In genomic region chr8:76052003-76052402, GRCm38 (mm10) we compare ENCODE assay signal across 13 mouse cellular contexts.
DNase-seq lines count a peak whose midpoint lies in the region; ATAC-seq and TF ChIP-seq lines count a peak whose summit lies in the region.
"Had no signal": no experiment of that assay in that cellular context is flagged by ENCODE, and none has a peak within 500 bp of the region (broad histone marks: within the 10 kb centered on the region; RNA-seq: fewer than 3 reads in every experiment).

No protein-coding gene starts in this region.

- no peak for TF ChIP-seq POLR2A in thymus, adult 2 months (IDR thresholded peaks at IDR 0.05; ENCODE audit: control insufficient read depth, extremely low read depth, insufficient read depth, low read length, poor library complexity)

- 63% methylated on average over 4 of the region's 4 CpGs for WGBS in hindbrain, embryonic 15.5 days
- WGBS in hindbrain, embryonic 11.5 days, result 78% methylated on average over 4 of the region's 4 CpGs
- 32% methylated on average over 4 of the region's 4 CpGs for WGBS in midbrain, embryonic 14.5 days
- 87% methylated on average over 4 of the region's 4 CpGs for WGBS in thymus, adult 2 months

- no peak overlapping the region for H3K4me2 ChIP-seq in hindbrain, embryonic 15.5 days
- H3K4me2 ChIP-seq in hindbrain, embryonic 11.5 days (replicated peaks; ENCODE audit: low read depth, low read length), result no peak overlapping the region
- H3K4me2 ChIP-seq in midbrain, embryonic 14.5 days (ENCODE audit: low read length), result no peak overlapping the region
- H3K4me2 ChIP-seq: embryonic facial prominence, embryonic 15.5 days; heart, embryonic 12.5 days had no signal

- H3K9ac ChIP-seq in hindbrain, embryonic 15.5 days, result no peak overlapping the region
- H3K9ac ChIP-seq in hindbrain, embryonic 11.5 days (ENCODE audit: low read depth, low read length), result no peak overlapping the region
- no peak overlapping the region for H3K9ac ChIP-seq in midbrain, embryonic 14.5 days (replicated peaks; ENCODE audit: low read length)
- H3K9ac ChIP-seq: embryonic facial prominence, embryonic 15.5 days; heart, embryonic 12.5 days; liver, postnatal 0 days had no signal

- peak; percentile 75 for ATAC-seq in hindbrain, embryonic 15.5 days (ENCODE audit: low FRiP score, low read depth)
- ATAC-seq in hindbrain, embryonic 11.5 days (ENCODE audit: low FRiP score), result no peak
- no peak for ATAC-seq in midbrain, embryonic 14.5 days (ENCODE audit: low FRiP score, low TSS enrichment)
- ATAC-seq: liver, postnatal 0 days had no signal

- no peak for DNase-seq in hindbrain, embryonic 11.5 days (ENCODE audit: low spot score)
- peak; percentile 20 for DNase-seq in brain, embryonic 18.5 days (ENCODE audit: low read depth, low spot score)
- DNase-seq in frontal cortex, postnatal 36 days (ENCODE audit: low spot score in 2 of 2), result peak; percentile 3 to 10
- peak; percentile 27 for DNase-seq in midbrain, embryonic 14.5 days
- DNase-seq in thymus, adult 2 months, result no peak
- DNase-seq in adrenal gland, postnatal 36 days, result no peak
- DNase-seq: cerebellum, adult 9-11 months; kidney, postnatal 25 days; liver, postnatal 0 days; spleen, adult 18-20 months had no signal

- no peak overlapping the region for H3K4me3 ChIP-seq in hindbrain, embryonic 15.5 days
- H3K4me3 ChIP-seq in hindbrain, embryonic 11.5 days (ENCODE audit: low read depth, low read length), result no peak overlapping the region
- no peak overlapping the region for H3K4me3 ChIP-seq in midbrain, embryonic 14.5 days (replicated peaks; ENCODE audit: low read depth, low read length)
- no peak overlapping the region for H3K4me3 ChIP-seq in thymus, adult 2 months (ENCODE audit: control insufficient read depth, insufficient read depth, low read length)
- H3K4me3 ChIP-seq: embryonic facial prominence, embryonic 15.5 days; heart, embryonic 12.5 days had no signal

- H3K27me3 ChIP-seq in hindbrain, embryonic 15.5 days, result no peaks in the 10 kb centered on the region
- no peaks in the 10 kb centered on the region for H3K27me3 ChIP-seq in hindbrain, embryonic 11.5 days (ENCODE audit: control insufficient read depth, insufficient read depth, low read length)
- no peaks in the 10 kb centered on the region for H3K27me3 ChIP-seq in midbrain, embryonic 14.5 days (ENCODE audit: control insufficient read depth, insufficient read depth, low read length)
- no peaks in the 10 kb centered on the region for H3K27me3 ChIP-seq in thymus, adult 2 months (ENCODE audit: control insufficient read depth, insufficient read depth, low read length)
- H3K27me3 ChIP-seq: embryonic facial prominence, embryonic 15.5 days; heart, embryonic 12.5 days had no signal

- H3K4me1 ChIP-seq in hindbrain, embryonic 15.5 days (replicated peaks), result no peaks in the 10 kb centered on the region
- H3K4me1 ChIP-seq in hindbrain, embryonic 11.5 days (replicated peaks; ENCODE audit: control insufficient read depth, insufficient read depth, low read length), result no peaks in the 10 kb centered on the region
- H3K4me1 ChIP-seq in midbrain, embryonic 14.5 days (ENCODE audit: control insufficient read depth, insufficient read depth, low read length), result no peaks in the 10 kb centered on the region
- no peaks in the 10 kb centered on the region for H3K4me1 ChIP-seq in thymus, adult 2 months (replicated peaks; ENCODE audit: control insufficient read depth, insufficient read depth, low read length)
- H3K4me1 ChIP-seq: embryonic facial prominence, embryonic 15.5 days; heart, embryonic 12.5 days had no signal

- no peak overlapping the region for H3K27ac ChIP-seq in hindbrain, embryonic 15.5 days (replicated peaks)
- H3K27ac ChIP-seq in hindbrain, embryonic 11.5 days (ENCODE audit: low read depth, low read length), result no peak overlapping the region
- H3K27ac ChIP-seq in midbrain, embryonic 14.5 days (replicated peaks; ENCODE audit: low read depth, low read length), result no peak overlapping the region
- no peak overlapping the region for H3K27ac ChIP-seq in thymus, adult 2 months (ENCODE audit: control insufficient read depth, insufficient read depth, low read length)
- H3K27ac ChIP-seq: embryonic facial prominence, embryonic 15.5 days had no signal

- TF ChIP-seq CTCF in thymus, adult 2 months (IDR thresholded peaks at IDR 0.05; ENCODE audit: borderline replicate concordance, control insufficient read depth, extremely low read depth, insufficient read depth, low read length, poor library complexity), result no peak

- H3K36me3 ChIP-seq in hindbrain, embryonic 15.5 days, result no peaks in the 10 kb centered on the region
- no peaks in the 10 kb centered on the region for H3K36me3 ChIP-seq in hindbrain, embryonic 11.5 days (ENCODE audit: control insufficient read depth, insufficient read depth, low read length)
- H3K36me3 ChIP-seq in midbrain, embryonic 14.5 days (ENCODE audit: control insufficient read depth, insufficient read depth, low read length), result no peaks in the 10 kb centered on the region
- no peaks in the 10 kb centered on the region for H3K36me3 ChIP-seq in thymus, adult 2 months (ENCODE audit: control insufficient read depth, insufficient read depth, low read length)
- H3K36me3 ChIP-seq: embryonic facial prominence, embryonic 15.5 days; heart, embryonic 12.5 days had no signal

- no peaks in the 10 kb centered on the region for H3K9me3 ChIP-seq in hindbrain, embryonic 15.5 days
- no peaks in the 10 kb centered on the region for H3K9me3 ChIP-seq in hindbrain, embryonic 11.5 days (ENCODE audit: control insufficient read depth, low read length)
- H3K9me3 ChIP-seq in midbrain, embryonic 14.5 days (ENCODE audit: control insufficient read depth, low read length), result no peaks in the 10 kb centered on the region
- H3K9me3 ChIP-seq: embryonic facial prominence, embryonic 15.5 days; heart, embryonic 12.5 days had no signal

Comparison
In these comparisons a context has a peak if more than half of its experiments do, and no peak if none do; other contexts are left out.
1. DNase-seq: peak in brain, embryonic 18.5 days (single experiment), frontal cortex, postnatal 36 days (2 of 2) and midbrain, embryonic 14.5 days (single experiment); none in hindbrain, embryonic 11.5 days (single experiment), thymus, adult 2 months (single experiment) and adrenal gland, postnatal 36 days (0 of 2).